Mouse (Mus musculus): Measurements from ENCODE around the gene Npas3.

Npas3 gene

DNA sequence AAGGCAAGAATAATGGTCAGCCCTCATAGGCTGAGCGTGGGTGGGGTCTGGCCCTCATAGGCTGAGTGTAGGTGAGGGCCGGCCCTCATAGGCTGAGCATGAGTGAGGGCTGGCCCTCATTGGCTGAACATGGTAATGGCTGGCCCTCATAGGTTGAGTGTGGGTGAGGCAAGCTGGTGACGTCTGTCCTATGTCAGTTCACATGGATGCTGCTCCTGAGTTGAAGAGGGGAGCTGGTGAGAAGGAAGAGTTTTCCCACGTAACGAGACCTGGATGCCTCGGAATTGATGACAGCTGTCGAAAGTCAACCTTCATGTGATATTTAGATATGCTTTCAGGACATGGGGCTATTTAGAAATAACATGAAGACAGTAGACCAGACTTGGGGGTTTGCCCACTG lies 45.5 kb downstream of the Npas3 start:
- no peak for DNase-seq (ENCODE audit: low read depth, low spot score)

- DNase-seq (ENCODE audit: low read depth, low spot score) = peak; percentile 31
Measured at GRCm38 (mm10) chr12:53295747-53296146, 47.3 kb downstream of the Npas3 start.

DNA sequence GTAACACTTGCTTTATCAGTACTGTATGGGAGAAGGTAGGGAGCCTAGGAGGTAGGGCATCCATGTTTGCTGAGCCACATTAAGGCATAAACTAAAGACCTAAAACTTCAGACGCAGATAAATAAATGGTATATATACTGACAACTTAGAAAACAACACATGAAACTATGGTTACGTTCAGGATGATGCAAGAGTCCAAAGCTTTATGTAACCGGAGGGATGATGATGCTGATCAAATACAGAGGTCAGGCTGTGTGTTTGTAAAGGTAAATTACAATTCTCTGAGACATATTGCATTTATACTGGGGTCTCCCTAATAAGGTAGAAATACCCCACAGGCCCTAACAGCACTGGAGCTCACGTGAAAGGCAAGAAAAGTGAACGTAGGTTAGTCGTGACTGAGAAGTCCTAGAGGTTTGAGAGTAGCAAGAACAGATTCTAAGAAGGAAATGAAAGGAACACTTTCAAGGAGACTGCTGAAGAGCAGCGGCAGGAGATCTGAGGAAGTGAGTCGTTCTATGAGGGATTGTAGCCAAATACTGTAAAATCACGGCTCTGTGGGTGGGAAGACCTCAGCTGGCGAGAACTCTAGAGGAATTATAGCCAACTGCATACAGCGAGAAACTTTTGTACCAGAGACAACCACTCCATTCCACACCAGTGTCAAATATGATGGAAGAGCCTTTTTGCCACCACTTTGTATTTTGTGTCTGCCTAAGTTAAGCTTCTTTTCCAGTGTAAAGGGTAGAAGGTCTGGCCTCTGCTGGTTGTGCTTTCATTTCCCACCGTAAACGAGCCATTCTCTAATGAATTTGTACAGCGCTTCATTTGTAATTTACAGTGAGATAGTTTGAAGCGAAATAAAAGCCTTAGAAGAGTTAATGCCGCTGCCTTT lies 49.7 kb downstream of the Npas3 start:
- peak; percentile 83 for DNase-seq (ENCODE audit: low read depth, low spot score)

GRCm38 (mm10) chr12:53300964-53301363 lies 52.5 kb downstream of the Npas3 start:
- DNase-seq (ENCODE audit: low read depth, low spot score) = peak; percentile 79

- no peak for DNase-seq (ENCODE audit: low read depth, low spot score)
Measured at GRCm38 (mm10) chr12:53302129-53302528, 53.7 kb downstream of the Npas3 start.

DNA sequence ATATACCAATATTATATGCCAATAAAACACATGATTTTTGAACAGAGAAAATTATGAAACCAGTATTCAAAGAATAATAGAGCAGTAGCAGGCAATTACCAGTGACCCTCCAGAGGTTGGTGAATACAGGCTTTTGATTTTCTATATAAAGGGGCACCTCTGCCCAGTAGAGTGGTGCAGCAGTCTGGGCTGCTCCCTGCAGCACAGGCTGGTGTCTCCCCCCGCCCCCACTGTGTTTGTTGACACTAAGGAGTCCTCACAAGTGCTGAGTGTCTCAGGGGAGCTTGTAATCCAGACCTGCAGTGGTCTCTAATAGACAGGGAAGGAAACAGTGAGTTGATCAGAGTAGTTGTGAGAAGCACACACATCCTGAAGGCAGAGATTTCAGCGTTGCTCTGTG lies 68.2 kb downstream of the Npas3 start:
- no peak for DNase-seq (ENCODE audit: low read depth, low spot score)

- peak; percentile 68 for DNase-seq (ENCODE audit: low read depth, low spot score)
Measured at GRCm38 (mm10) chr12:53317801-53318200, 69.3 kb downstream of the Npas3 start.

GRCm38 (mm10) chr12:53320526-53320925 lies 72.0 kb downstream of the Npas3 start:
- DNase-seq (ENCODE audit: low read depth, low spot score) = peak; percentile 68

- no peak for DNase-seq (ENCODE audit: low read depth, low spot score)
Measured at GRCm38 (mm10) chr12:53321018-53321417, 72.5 kb downstream of the Npas3 start.

DNA sequence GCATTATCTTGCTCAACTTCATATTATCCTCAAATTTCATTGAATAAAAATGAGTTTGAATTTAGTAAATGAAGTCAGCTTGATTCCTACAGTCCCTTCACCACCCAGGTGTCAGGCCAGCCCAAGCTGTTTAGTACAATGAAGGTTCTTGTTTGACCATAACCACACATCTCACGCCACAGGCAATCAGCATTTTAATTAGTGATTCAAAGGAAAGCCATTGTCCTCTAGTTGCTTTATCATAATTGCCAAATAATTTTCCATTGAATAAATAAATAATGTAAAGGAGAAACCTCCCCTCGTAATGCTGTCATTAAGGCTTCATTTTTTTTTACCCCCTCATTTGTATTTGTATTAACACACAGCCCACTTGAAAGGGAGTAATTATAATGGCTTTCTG lies 73.5 kb downstream of the Npas3 start:
- no peak for DNase-seq (ENCODE audit: low read depth, low spot score)

- DNase-seq (ENCODE audit: low read depth, low spot score) = no peak
Measured at GRCm38 (mm10) chr12:53327653-53328188, 79.2 kb downstream of the Npas3 start.

- no peak for DNase-seq (ENCODE audit: low read depth, low spot score)
Measured at GRCm38 (mm10) chr12:53328257-53328736, 79.8 kb downstream of the Npas3 start.

GRCm38 (mm10) chr12:53330141-53330540 lies 81.7 kb downstream of the Npas3 start:
- DNase-seq (ENCODE audit: low read depth, low spot score) = no peak

DNA sequence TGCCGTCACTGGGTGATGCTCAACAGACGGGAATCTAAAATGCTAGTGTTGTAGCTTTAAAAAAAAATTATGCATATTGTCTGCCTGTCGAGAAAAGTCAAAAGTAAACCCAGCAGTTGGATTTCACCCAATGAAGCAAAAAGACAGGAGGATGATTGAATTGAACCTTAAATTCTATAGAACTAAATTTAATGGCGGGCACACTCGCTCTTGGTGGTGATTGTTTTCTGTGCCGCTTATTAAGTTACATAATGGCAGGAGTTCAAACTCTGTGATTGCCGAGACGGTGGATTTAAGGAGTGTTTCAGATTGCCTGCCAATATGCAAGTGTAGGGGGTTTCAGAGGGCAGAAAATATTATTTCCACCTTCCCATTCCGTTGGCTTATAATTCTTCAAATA lies 82.9 kb downstream of the Npas3 start:
- DNase-seq (ENCODE audit: low read depth, low spot score) = no peak

GRCm38 (mm10) chr12:53331800-53332199 lies 83.3 kb downstream of the Npas3 start:
- DNase-seq (ENCODE audit: low read depth, low spot score) = no peak

DNA sequence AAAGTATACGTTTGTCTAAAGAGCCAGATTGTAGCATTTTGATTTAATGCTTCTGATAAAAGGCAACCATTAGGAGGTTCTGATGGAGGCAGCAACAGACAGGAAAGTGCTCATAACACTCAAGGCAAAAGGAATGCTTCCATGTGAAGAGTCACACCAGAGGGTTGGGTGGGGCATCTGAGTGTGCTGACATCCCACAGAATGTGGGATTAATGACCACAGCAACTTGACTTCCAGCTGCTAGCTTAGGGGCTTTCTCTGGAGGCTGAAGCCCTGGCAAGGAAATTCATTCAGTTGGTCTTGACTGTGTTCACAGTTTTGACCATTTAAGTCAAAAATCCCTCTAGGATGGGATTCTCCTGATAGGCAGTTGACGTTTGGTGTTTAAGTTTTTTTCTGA lies 84.8 kb downstream of the Npas3 start:
- peak; percentile 63 for DNase-seq (ENCODE audit: low read depth, low spot score)

DNA sequence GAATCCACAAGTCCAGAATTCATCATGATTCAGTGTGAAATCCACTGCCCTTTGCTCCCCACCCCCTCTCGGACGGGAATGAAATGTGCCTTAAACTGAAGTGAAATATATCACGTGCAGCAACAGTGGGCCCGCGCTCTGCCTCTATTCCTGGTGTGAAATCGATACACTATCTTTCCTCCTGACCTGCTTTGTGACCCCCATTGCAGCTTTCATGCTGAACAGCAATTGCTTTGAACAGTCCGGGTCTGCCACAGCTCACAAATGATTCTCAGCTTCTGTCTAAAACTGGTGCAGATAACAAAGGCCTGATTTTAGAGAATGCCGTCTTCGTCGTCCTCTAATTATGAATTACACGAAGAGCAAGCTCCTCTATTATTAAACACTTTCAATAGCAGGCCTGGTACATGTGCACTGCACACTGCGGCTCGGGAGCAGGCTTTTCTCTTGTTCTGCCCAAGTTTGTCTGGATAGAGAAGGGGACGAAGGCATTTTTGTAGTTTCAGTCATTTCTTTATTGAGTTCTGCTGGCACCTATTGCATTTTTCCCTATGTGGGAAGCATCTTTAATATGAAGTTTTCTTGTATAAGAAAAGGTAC lies 90.0 kb downstream of the Npas3 start:
- DNase-seq (ENCODE audit: low read depth, low spot score) = no peak

DNA sequence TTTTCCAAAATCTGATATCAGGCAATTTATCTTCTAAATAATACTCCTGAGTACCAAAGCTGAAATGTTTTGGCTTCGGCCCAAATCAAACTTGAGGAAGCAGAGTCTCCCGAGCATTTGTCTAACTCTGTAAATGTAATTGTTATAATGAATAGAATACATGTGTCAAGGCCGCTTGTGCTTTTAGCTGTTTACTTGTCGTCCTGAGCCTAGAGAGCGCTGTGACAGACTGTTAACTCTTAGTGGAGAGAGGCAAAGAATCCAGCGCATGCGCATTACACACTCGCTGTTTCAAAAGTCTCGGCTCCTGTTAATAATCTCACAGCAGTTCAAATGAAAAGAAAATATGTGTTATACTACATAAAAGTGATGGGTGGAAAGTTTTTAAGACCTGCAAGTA lies 94.3 kb downstream of the Npas3 start:
- DNase-seq (ENCODE audit: low read depth, low spot score) = no peak

DNA sequence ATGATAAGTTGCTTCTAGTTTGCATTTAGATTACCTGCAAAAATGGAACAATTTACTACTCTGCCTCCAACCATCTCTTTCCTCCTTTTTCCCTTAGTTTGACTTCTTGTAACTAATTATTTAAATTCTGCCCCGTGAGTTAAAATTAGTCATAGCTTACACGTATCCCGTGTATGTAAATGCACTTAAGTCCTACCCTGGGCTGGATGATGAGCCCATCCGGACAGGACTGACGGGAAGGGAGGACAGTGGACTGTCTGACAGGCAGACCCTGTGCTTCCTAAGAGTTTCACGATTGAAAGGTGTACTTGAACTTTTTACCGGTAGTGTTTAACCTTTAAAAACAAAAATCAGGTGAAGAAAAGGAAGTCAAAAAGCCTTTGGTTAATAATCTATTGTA lies 103.4 kb downstream of the Npas3 start:
- DNase-seq (ENCODE audit: low read depth, low spot score) = no peak

- peak; percentile 68 for DNase-seq (ENCODE audit: low read depth, low spot score)
Measured at GRCm38 (mm10) chr12:53365751-53366150, 117.3 kb downstream of the Npas3 start.

DNA sequence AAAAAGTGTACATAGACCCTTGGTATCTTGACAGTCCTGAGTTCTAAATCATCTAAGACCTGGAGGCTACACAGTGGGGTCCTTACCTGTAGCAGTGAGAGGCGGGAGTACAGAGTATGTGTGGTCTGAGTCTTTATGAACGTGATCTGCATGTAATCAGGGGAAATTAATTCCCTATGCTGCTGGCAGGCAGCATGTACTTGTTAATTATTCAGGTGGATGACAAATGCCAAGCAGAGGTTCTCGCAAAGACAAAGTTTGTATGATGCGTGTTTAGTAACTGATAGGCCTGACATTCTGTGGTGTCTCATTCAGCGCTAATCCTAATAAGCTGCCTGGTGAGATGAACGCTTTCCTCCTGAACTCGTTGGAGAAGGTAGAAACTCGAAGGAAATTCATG lies 136.4 kb downstream of the Npas3 start:
- DNase-seq (ENCODE audit: low read depth, low spot score) = no peak

DNA sequence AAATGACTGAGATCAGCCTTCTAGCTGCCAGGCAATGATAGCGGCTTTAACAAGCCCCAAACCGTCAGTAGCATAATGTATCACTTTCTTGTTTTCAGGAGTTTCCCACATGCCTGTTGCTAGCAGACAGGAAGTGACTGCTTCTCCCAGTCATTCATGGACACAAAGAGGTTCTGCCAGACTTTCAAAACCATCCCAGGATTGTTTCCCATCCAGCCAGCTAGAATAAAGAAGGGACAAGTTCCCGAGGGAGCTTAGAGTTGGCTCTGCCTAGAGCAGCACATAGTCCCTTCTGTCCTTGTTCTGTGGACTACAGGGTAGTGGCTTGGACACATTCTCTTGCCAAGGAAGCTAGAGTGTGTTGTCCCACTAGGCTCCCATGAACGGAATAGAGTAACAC lies 157.4 kb downstream of the Npas3 start:
- DNase-seq (ENCODE audit: low read depth, low spot score) = peak; percentile 21

DNA sequence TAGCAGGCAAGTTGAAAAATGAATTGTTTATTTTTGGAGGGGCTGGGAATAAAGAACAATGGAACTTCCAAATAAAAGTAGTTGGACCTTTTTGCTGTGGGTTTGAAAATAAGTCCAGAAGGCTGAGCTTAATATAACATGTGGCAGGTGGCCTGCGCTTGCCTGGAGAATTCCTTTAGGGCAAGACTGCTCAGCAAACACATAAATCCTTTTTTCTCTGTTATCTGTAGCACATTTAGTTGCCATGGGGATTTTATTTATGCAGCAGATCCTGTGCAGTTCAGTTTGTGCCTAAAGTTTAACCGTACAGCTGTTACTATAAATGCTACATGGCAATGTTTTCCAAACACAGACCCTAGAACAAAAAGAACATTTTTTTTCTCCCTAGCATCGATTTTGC lies 159.3 kb downstream of the Npas3 start:
- no peak for DNase-seq (ENCODE audit: low read depth, low spot score)
